Mouse (Mus musculus) liver, embryonic 13.5 days (tissue): ENCODE results near the gene Map3k5. TPM values are rescaled to one million over a fixed set of nuclear protein-coding genes. Genes with fewer than 3 reads are reported as not detected.

Source experiments
- ATAC-seq: fragments of 200-750 bp; cut with Nextera tagmentation; 2 replicates; pipeline ENCODE4 v1.8.0; 2017; ENCODE audit warnings: low read depth, mild to moderate bottlenecking, moderate number of reproducible peaks, moderate library complexity
- DNase-seq: peaks from one replicate; pipeline ENCODE4 v3.0.0; 2022
- H3K27ac ChIP-seq: fragments of 300-500 bp; sonication (generic); 2 replicates; pipeline ENCODE4 v1.5.1; 2015; ENCODE audit warnings: moderate library complexity, mild to moderate bottlenecking, inconsistent platforms
- H3K27me3 ChIP-seq: fragments of 300-500 bp; sonication (generic); 2 replicates; pipeline ENCODE4 v1.6.1; 2015; ENCODE audit warnings: mild to moderate bottlenecking, inconsistent platforms
- H3K36me3 ChIP-seq: fragments of 300-500 bp; sonication (generic); 2 replicates; pipeline ENCODE4 v1.6.1; 2015; ENCODE audit warnings: mild to moderate bottlenecking, inconsistent platforms
- H3K4me1 ChIP-seq: fragments of 300-500 bp; sonication (generic); replicated peaks from 2 replicates; pipeline ENCODE4 v1.6.1; 2015; ENCODE audit warnings: inconsistent platforms
- H3K4me2 ChIP-seq: fragments of 300-500 bp; sonication (generic); 2 replicates; pipeline ENCODE4 v1.6.1; 2015; ENCODE audit warnings: inconsistent platforms, mild to moderate bottlenecking, moderate library complexity
- H3K4me3 ChIP-seq: fragments of 300-500 bp; sonication (generic); replicated peaks from 2 replicates; pipeline ENCODE4 v1.5.1; 2015; ENCODE audit warnings: mild to moderate bottlenecking, inconsistent platforms
- H3K9ac ChIP-seq: fragments of 300-500 bp; sonication (generic); 2 replicates; pipeline ENCODE4 v1.6.1; 2015; ENCODE audit warnings: mild to moderate bottlenecking, inconsistent platforms
- H3K9me3 ChIP-seq: fragments of 300-500 bp; sonication (generic); replicated peaks from 2 replicates; pipeline ENCODE4 v1.6.1; 2016; ENCODE audit warnings: inconsistent platforms
- WGBS: fragments of 180-500 bp; shearing (Covaris S2); methylation state at CpG from one replicate; pipeline ENCODE4 v1.1.7; 2015; ENCODE audit not compliant: insufficient replicate concordance; 5-methylcytosine and 5-hydroxymethylcytosine counted together
- polyA plus RNA-seq: library from polyadenylated mRNA; unstranded; fragments of >200 nt; fragmentation: Nextera tagmentation; extraction: Ambion mirVana; gene quantifications from 2 replicates; pipeline ENCODE4 v1.2.1, GENCODE M21; 2015

Map3k5 gene
- polyA plus RNA-seq, 1 experiment from 2014 or later, result 0.78 TPM

- Histone ChIP-seq H3K27me3 (no peaks in the 10 kb centered on the region), H3K9ac (no peak overlapping the region), H3K27ac (no peak overlapping the region), H3K4me1 (no peaks in the 10 kb centered on the region; the same call in 1 of the 2 replicates), H3K36me3 (no peaks in the 10 kb centered on the region), H3K4me2 (no peak overlapping the region), H3K9me3 (no peaks in the 10 kb centered on the region), H3K4me3 (no peak overlapping the region)
- DNase-seq, result no peak
- no peak for ATAC-seq
- WGBS, result 82% methylated on average over 11 of the region's 11 CpGs
Measured at GRCm38 (mm10) chr10:20090171-20090570, 155.9 kb downstream of the Map3k5 start.

- H3K27ac ChIP-seq, result no peak overlapping the region
- no peak for DNase-seq
- H3K4me1 ChIP-seq, result no peaks in the 10 kb centered on the region; the same call in 1 of the 2 replicates
- no peaks in the 10 kb centered on the region for H3K27me3 ChIP-seq
- no peak overlapping the region for H3K9ac ChIP-seq
- no peak overlapping the region for H3K4me2 ChIP-seq
- no peak for ATAC-seq
- no peak overlapping the region for H3K4me3 ChIP-seq
- 90% methylated on average over 2 of the region's 2 CpGs for WGBS
- no peaks in the 10 kb centered on the region for H3K36me3 ChIP-seq
- H3K9me3 ChIP-seq, result no peaks in the 10 kb centered on the region
Measured at GRCm38 (mm10) chr10:20091416-20091815, 157.1 kb downstream of the Map3k5 start.

GRCm38 (mm10) chr10:20092371-20092770 is 158.1 kb downstream of the Map3k5 start:
- Histone ChIP-seq H3K36me3 (no peaks in the 10 kb centered on the region), H3K9ac (no peak overlapping the region), H3K27me3 (no peaks in the 10 kb centered on the region), H3K4me2 (no peak overlapping the region), H3K27ac (no peak overlapping the region), H3K9me3 (no peaks in the 10 kb centered on the region), H3K4me1 (no peaks in the 10 kb centered on the region; the same call in 1 of the 2 replicates), H3K4me3 (no peak overlapping the region)
- DNase-seq (no peak), ATAC-seq (no peak)
- WGBS, result 56% methylated on average over 3 of the region's 3 CpGs

- H3K9me3 ChIP-seq, result no peaks in the 10 kb centered on the region
- H3K4me2 ChIP-seq, result no peak overlapping the region
- ATAC-seq (no peak), DNase-seq (no peak)
- H3K4me1 ChIP-seq, result peaks cover 13% of the 10 kb centered on the region
- H3K4me3 ChIP-seq, result no peak overlapping the region
- no peaks in the 10 kb centered on the region for H3K36me3 ChIP-seq
- H3K27ac ChIP-seq, result no peak overlapping the region
- H3K9ac ChIP-seq, result no peak overlapping the region
- H3K27me3 ChIP-seq, result no peaks in the 10 kb centered on the region
- WGBS, result 76% methylated on average over 6 of the region's 6 CpGs
Measured at GRCm38 (mm10) chr10:20101456-20101855, 167.2 kb downstream of the Map3k5 start.

- Histone ChIP-seq H3K4me2 (no peak overlapping the region), H3K9me3 (no peaks in the 10 kb centered on the region), H3K27ac (no peak overlapping the region), H3K9ac (no peak overlapping the region), H3K27me3 (no peaks in the 10 kb centered on the region), H3K36me3 (no peaks in the 10 kb centered on the region), H3K4me3 (no peak overlapping the region), H3K4me1 (peaks cover 13% of the 10 kb centered on the region)
- 32% methylated on average over 8 of the region's 8 CpGs for WGBS
- DNase-seq, result no peak
- ATAC-seq, result no peak
Measured at GRCm38 (mm10) chr10:20104271-20104931, 170.1 kb downstream of the Map3k5 start.

GRCm38 (mm10) chr10:20105575-20105974 is 171.3 kb downstream of the Map3k5 start:
- WGBS, result 73% methylated on average over 4 of the region's 4 CpGs
- Histone ChIP-seq H3K27ac (no peak overlapping the region), H3K4me2 (no peak overlapping the region), H3K9ac (no peak overlapping the region), H3K4me3 (no peak overlapping the region), H3K9me3 (no peaks in the 10 kb centered on the region), H3K4me1 (peaks cover 13% of the 10 kb centered on the region), H3K27me3 (no peaks in the 10 kb centered on the region), H3K36me3 (no peaks in the 10 kb centered on the region)
- ATAC-seq, result no peak
- no peak for DNase-seq

GRCm38 (mm10) chr10:20107031-20107430 is 172.8 kb downstream of the Map3k5 start:
- no peak overlapping the region for H3K4me3 ChIP-seq
- no peaks in the 10 kb centered on the region for H3K9me3 ChIP-seq
- no peaks in the 10 kb centered on the region for H3K36me3 ChIP-seq
- no peaks in the 10 kb centered on the region for H3K27me3 ChIP-seq
- WGBS, result 85% methylated on average over 14 of the region's 14 CpGs
- H3K27ac ChIP-seq, result no peak overlapping the region
- no peak overlapping the region for H3K9ac ChIP-seq
- H3K4me2 ChIP-seq, result no peak overlapping the region
- peaks cover 23% of the 10 kb centered on the region for H3K4me1 ChIP-seq
- no peak for ATAC-seq
- no peak for DNase-seq

- DNase-seq, result no peak
- Histone ChIP-seq H3K4me1 (peaks cover 14% of the 10 kb centered on the region), H3K4me2 (peak overlapping the region; percentile 46), H3K27ac (no peak overlapping the region), H3K36me3 (no peaks in the 10 kb centered on the region), H3K4me3 (no peak overlapping the region), H3K9ac (peak overlapping the region; percentile 39; the same call in 1 of the 2 replicates), H3K9me3 (no peaks in the 10 kb centered on the region), H3K27me3 (no peaks in the 10 kb centered on the region)
- ATAC-seq, result no peak
- 15% methylated on average over 5 of the region's 5 CpGs for WGBS
Measured at GRCm38 (mm10) chr10:20111508-20111907, 177.2 kb downstream of the Map3k5 start.

GRCm38 (mm10) chr10:20112026-20112973 is 178.0 kb downstream of the Map3k5 start:
- Histone ChIP-seq H3K27ac (no peak overlapping the region), H3K4me3 (peak overlapping the region; percentile 12), H3K4me2 (peak overlapping the region; percentile 46), H3K9me3 (no peaks in the 10 kb centered on the region), H3K9ac (peak overlapping the region; percentile 39; the same call in 1 of the 2 replicates), H3K36me3 (no peaks in the 10 kb centered on the region), H3K4me1 (peaks cover 14% of the 10 kb centered on the region), H3K27me3 (no peaks in the 10 kb centered on the region)
- 47% methylated on average over 18 of the region's 18 CpGs for WGBS
- no peak for DNase-seq
- no peak for ATAC-seq

- Histone ChIP-seq H3K36me3 (no peaks in the 10 kb centered on the region; the same call in 1 of the 2 replicates), H3K9me3 (no peaks in the 10 kb centered on the region), H3K27ac (no peak overlapping the region), H3K4me2 (no peak overlapping the region), H3K4me1 (peaks cover 7% of the 10 kb centered on the region; the same call in 1 of the 2 replicates), H3K27me3 (no peaks in the 10 kb centered on the region), H3K9ac (no peak overlapping the region), H3K4me3 (no peak overlapping the region)
- WGBS, result 78% methylated on average over 15 of the region's 15 CpGs
- no peak for DNase-seq
- ATAC-seq, result no peak
Measured at GRCm38 (mm10) chr10:20119504-20120425, 185.5 kb downstream of the Map3k5 start.
